Mouse (Mus musculus) intestine, embryonic 16.5 days (tissue): ENCODE results near the gene Rab8b. TPM values are rescaled to one million over a fixed set of nuclear protein-coding genes. Genes with fewer than 3 reads are reported as not detected.
"Not testable (repeated sequence)": the region's sequence is repeated elsewhere in the genome, so short reads cannot be mapped to it uniquely, and the experiment has no call there.

Experiments used
- ATAC-seq: fragments of 200-750 bp; cut with Nextera tagmentation; 2 replicates; pipeline ENCODE4 v1.8.0; 2017; ENCODE audit warnings: moderate TSS enrichment, moderate library complexity
- H3K27ac ChIP-seq: fragments of 300-500 bp; sonication (generic); 2 replicates; pipeline ENCODE4 v1.5.1; 2014; ENCODE audit warnings: mild to moderate bottlenecking, low read length
- H3K27me3 ChIP-seq: fragments of 300-500 bp; sonication (generic); replicated peaks from 2 replicates; pipeline ENCODE4 v1.6.1; 2014; ENCODE audit warnings: low read length, control low read depth, mixed read lengths; ENCODE audit not compliant: control insufficient read depth, insufficient read depth
- H3K36me3 ChIP-seq: fragments of 300-500 bp; sonication (generic); 2 replicates; pipeline ENCODE4 v1.6.1; 2014; ENCODE audit warnings: low read length, control low read depth; ENCODE audit not compliant: control insufficient read depth, insufficient read depth
- H3K4me1 ChIP-seq: fragments of 300-500 bp; sonication (generic); 2 replicates; pipeline ENCODE4 v1.6.1; 2014; ENCODE audit warnings: low read length, control low read depth, mixed read lengths; ENCODE audit not compliant: control insufficient read depth, insufficient read depth
- H3K4me2 ChIP-seq: fragments of 300-500 bp; sonication (generic); 2 replicates; pipeline ENCODE4 v1.6.1; 2014; ENCODE audit warnings: low read depth, low read length, control low read depth
- H3K4me3 ChIP-seq: fragments of 300-500 bp; sonication (generic); 2 replicates; pipeline ENCODE4 v1.5.1; 2014; ENCODE audit warnings: mild to moderate bottlenecking, low read length
- H3K9ac ChIP-seq: fragments of 300-500 bp; sonication (generic); 2 replicates; pipeline ENCODE4 v1.6.1; 2014; ENCODE audit warnings: low read depth, low read length
- H3K9me3 ChIP-seq: fragments of 300-500 bp; sonication (generic); 2 replicates; pipeline ENCODE4 v1.6.1; 2016; ENCODE audit warnings: low read length, control low read depth; ENCODE audit not compliant: control insufficient read depth
- WGBS: fragments of 180-500 bp; shearing (Covaris S2); extraction: QIAGEN DNeasy Blood & Tissue Kit; methylation state at CpG from one replicate; pipeline ENCODE4 v1.1.7; 2014; 5-methylcytosine and 5-hydroxymethylcytosine counted together
- polyA plus RNA-seq: library from polyadenylated mRNA; unstranded; fragments of >200 nt; fragmentation: Nextera tagmentation; extraction: Ambion mirVana; gene quantifications from 2 replicates; pipeline ENCODE4 v1.2.1, GENCODE M21; 2015

Gene Rab8b
- polyA plus RNA-seq, 1 experiment from 2014 or later, result 18.3 TPM

DNA sequence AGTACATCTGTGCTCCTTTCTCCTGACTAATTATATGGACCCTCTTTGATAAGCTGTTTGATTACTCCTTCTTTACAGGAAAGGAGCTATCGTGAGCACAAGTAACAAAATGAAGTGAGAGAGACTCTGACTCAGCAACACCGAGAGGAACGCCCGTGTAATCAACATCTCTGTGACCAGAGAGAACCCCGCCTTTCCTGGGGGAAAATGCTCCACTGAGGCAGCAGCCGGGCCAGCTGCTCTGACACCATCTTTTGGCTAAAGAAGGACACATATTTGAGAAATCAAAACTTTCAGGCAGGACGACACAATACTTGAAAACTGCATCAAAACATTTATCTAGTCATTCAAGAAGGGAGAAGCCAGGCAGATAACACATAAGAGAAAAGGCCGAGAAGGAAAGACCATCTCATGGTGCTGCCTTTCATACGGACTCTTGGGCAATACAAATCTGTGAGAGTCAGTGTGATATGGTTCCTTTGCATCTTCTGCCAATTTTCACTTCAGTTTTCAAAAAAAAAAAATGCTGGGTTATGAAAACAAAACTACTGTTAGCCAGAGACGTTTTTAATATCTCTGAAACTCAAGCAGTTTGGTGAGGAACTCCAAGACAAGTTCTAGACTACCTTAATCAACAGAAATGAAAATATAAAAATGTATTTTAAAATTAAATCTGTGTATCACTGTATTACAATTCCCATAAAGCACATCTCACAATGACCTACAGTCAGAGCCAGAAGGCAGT lies 24.3 kb downstream of the Rab8b start:
- H3K27ac ChIP-seq, result no peak overlapping the region

DNA sequence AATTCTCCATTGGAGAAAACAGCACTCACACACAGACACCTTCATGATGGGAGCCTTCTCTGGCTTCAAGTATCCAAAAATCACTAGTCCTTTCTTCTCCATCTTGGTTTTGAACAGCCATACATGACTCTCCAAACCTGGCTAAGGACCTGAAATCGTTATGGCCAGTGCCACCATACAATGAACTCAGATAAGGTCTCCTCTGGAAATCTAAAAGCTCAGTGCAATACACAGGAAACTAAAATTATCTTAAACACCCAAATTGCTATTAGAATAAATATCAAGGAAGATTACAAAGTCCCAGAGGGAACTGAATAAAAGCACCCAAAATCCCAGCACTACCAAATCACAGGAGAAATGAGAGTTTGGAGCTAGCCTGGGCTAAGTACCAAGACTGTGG lies 25.1 kb downstream of the Rab8b start:
- Histone ChIP-seq H3K9ac (no peak overlapping the region), H3K27me3 (no peaks in the 10 kb centered on the region), H3K36me3 (no peaks in the 10 kb centered on the region), H3K27ac (no peak overlapping the region), H3K4me1 (no peaks in the 10 kb centered on the region), H3K4me2 (no peak overlapping the region), H3K4me3 (no peak overlapping the region), H3K9me3 (no peaks in the 10 kb centered on the region)
- 92% methylated on average over 1 of the region's 1 CpGs for WGBS
- ATAC-seq, result no peak

More for the DNA sequence above, 24.3 kb downstream of the Rab8b start:
- Histone ChIP-seq H3K36me3 (no peaks in the 10 kb centered on the region), H3K9me3 (no peaks in the 10 kb centered on the region), H3K9ac (no peak overlapping the region), H3K4me1 (no peaks in the 10 kb centered on the region), H3K4me3 (no peak overlapping the region), H3K27me3 (no peaks in the 10 kb centered on the region), H3K4me2 (no peak overlapping the region)
- WGBS, result 74% methylated on average over 10 of the region's 10 CpGs
- no peak for ATAC-seq

DNA sequence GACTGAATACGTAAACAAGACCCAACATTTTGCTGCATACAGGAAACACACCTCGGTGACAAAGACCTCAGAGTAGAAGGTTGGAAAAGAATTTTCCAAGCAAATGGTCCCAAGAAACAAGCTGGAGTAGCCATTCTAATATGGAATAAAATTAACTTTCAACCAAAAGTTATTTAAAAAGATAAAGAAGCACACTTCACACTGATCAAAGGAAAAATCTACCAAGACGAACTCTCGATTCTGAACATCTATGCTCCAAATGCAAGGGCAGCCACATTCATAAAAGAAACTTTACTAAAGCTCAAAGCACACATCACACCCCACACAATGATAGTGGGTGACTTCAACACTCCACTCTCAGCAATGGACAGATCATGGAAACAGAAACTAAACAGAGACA lies 27.0 kb downstream of the Rab8b start:
- H3K4me3 ChIP-seq, H3K27ac ChIP-seq, ATAC-seq, H3K9ac ChIP-seq, H3K9me3 ChIP-seq, H3K36me3 ChIP-seq, H3K4me2 ChIP-seq, H3K27me3 ChIP-seq, H3K4me1 ChIP-seq: not testable (repeated sequence)
- WGBS, result 99% methylated on average over 4 of the region's 4 CpGs

DNA sequence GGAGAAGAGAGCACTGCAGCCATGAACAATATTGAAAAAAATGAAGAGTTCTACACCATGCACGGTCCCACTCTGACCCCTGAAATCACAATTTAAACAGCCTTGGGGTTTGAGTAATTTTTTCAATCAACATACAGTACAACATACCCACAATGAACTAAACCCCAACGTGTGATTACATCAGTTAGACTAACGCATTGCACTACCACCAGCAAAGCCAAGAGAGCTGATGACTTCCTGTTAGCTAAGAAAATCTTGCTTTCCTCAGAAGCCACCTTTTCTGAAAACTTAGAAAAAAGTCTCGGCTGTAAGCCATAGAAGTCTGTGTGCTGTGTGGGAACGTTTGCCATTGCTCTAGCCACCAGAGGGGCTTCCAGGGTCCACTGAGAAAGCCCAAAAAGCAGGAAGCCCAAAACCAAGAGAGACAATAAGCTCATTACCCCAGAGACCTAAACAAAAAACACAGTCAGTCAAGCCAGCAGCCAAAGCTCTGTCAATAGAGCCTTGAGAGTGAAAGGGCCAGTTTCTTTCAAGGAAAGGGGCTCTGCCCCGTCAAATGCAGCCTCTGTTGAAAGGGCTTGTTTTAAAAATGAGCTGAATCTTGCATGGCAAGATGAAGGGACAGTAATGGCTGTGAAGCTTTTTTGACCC lies 31.4 kb downstream of the Rab8b start:
- Histone ChIP-seq H3K9ac (no peak overlapping the region), H3K4me2 (no peak overlapping the region), H3K36me3 (no peaks in the 10 kb centered on the region), H3K9me3 (no peaks in the 10 kb centered on the region), H3K4me3 (no peak overlapping the region), H3K27ac (peak overlapping the region; percentile 28; the same call in 1 of the 2 replicates), H3K27me3 (no peaks in the 10 kb centered on the region), H3K4me1 (peaks cover 16% of the 10 kb centered on the region; the same call in 1 of the 2 replicates)
- no peak for ATAC-seq
- WGBS, result 47% methylated on average over 6 of the region's 6 CpGs

DNA sequence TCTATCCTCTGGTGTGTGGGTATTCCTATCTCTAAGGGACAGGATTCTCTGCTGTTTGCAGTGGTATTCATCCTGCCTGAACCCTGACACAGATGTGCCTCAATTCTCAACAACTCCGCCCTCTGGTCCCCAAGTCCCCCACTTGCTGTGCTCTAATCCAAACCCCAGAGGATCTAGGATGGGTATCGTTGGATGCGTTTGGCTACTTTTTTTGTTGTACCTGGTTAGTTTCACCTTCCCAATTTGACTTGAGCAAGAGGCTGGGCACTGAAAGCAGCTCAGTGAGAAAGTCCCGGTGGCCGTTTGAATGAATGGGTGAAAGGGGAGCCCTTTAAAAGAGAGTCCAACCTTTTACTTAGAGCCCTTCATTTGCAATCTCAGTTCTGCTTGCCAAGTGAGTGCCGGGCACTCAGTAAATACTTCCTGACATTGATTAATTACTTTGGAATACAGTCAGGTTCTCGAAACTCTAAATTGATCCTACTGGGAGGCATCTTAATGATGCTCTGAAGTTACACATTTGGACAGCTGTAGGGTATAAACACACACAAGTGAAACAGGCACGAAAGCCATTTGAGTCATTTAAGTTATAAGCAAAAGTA lies 32.1 kb downstream of the Rab8b start:
- H3K36me3 ChIP-seq, result no peaks in the 10 kb centered on the region
- no peak overlapping the region for H3K4me2 ChIP-seq
- no peaks in the 10 kb centered on the region for H3K27me3 ChIP-seq
- H3K9me3 ChIP-seq, result no peaks in the 10 kb centered on the region
- ATAC-seq, result no peak
- H3K4me1 ChIP-seq, result peaks cover 16% of the 10 kb centered on the region; the same call in 1 of the 2 replicates
- H3K4me3 ChIP-seq, result no peak overlapping the region
- WGBS, result 43% methylated on average over 8 of the region's 8 CpGs
- no peak overlapping the region for H3K9ac ChIP-seq
- no peak overlapping the region for H3K27ac ChIP-seq

DNA sequence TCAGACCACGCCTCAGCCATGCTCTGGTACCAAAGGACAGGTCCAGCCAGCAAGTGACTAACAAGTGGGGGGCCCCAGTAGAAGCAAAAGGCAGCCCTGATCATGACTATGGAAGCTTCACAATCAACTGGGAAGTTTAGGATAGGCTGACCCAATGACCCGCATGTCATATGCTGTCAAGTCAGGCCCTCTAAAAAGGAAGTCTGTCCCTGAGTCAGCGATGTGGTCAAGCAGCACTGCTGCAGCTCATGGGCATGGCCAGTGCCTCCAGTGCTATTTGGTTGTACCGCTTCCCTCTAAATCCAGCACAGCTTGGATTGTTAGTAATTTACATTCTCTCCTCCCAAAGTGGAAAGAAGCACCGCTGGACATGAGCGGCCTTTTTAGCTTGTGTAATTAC lies 32.7 kb downstream of the Rab8b start:
- Histone ChIP-seq H3K9ac (no peak overlapping the region), H3K4me1 (peaks cover 16% of the 10 kb centered on the region; the same call in 1 of the 2 replicates), H3K4me3 (no peak overlapping the region), H3K36me3 (no peaks in the 10 kb centered on the region), H3K27ac (0 out of 2 replicates have a peak overlapping the region, but pooled peaks have one; percentile 5), H3K27me3 (no peaks in the 10 kb centered on the region), H3K9me3 (no peaks in the 10 kb centered on the region), H3K4me2 (no peak overlapping the region)
- ATAC-seq, result no peak; the same call in 1 of the 2 replicates
- WGBS, result 80% methylated on average over 6 of the region's 6 CpGs

DNA sequence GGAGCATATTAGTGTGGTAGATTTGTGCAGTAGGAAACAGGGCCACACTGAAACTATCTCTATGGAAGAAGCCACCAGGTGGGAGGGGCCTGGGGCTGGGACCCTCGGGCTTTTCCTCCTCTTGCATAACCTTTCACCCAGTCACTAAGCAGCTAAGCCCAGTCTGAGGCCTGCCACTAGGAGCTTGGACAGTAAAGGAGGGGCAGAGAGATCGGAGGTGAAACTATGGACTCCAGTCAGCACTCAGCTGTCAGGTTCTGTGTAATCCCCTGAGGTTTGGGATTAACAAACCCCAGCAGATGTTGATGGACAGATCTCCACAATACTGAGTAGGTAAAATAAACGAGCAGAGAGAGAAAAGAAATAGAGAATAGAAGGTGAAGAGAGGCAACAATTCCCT lies 33.1 kb downstream of the Rab8b start:
- H3K4me3 ChIP-seq, result no peak overlapping the region
- no peaks in the 10 kb centered on the region for H3K9me3 ChIP-seq
- peaks cover 16% of the 10 kb centered on the region; the same call in 1 of the 2 replicates for H3K4me1 ChIP-seq
- no peak overlapping the region for H3K9ac ChIP-seq
- 0 out of 2 replicates have a peak overlapping the region, but pooled peaks have one; percentile 5 for H3K27ac ChIP-seq
- WGBS, result 36% methylated on average over 3 of the region's 3 CpGs
- H3K4me2 ChIP-seq, result no peak overlapping the region
- H3K27me3 ChIP-seq, result no peaks in the 10 kb centered on the region
- H3K36me3 ChIP-seq, result no peaks in the 10 kb centered on the region
- ATAC-seq, result peak; percentile 33; the same call in 1 of the 2 replicates

DNA sequence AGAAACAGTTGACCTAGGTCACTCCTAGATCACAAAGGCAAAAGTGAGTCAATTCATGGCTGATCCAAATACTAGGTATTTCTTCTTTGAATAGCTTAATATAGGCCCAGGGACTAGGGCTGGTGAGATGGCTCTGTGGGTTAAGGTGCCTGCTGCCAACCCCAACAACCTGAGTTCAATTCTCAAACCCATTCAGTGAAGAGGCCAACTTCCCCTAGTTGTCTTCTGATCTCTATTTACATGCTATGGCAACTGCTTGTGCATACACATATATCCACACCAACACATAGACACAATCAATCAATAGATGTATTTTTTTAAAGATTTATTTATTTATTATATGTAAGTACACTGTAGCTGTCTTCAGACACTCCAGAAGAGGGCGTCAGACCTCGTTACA lies 34.9 kb downstream of the Rab8b start:
- H3K4me3 ChIP-seq, result no peak overlapping the region
- no peak overlapping the region for H3K27ac ChIP-seq
- ATAC-seq, result no peak
- 72% methylated on average over 2 of the region's 2 CpGs for WGBS
- H3K4me2 ChIP-seq, result no peak overlapping the region
- no peaks in the 10 kb centered on the region for H3K27me3 ChIP-seq
- H3K9ac ChIP-seq, result no peak overlapping the region
- no peaks in the 10 kb centered on the region for H3K9me3 ChIP-seq
- H3K36me3 ChIP-seq, result no peaks in the 10 kb centered on the region
- H3K4me1 ChIP-seq, result peaks cover 16% of the 10 kb centered on the region; the same call in 1 of the 2 replicates

DNA sequence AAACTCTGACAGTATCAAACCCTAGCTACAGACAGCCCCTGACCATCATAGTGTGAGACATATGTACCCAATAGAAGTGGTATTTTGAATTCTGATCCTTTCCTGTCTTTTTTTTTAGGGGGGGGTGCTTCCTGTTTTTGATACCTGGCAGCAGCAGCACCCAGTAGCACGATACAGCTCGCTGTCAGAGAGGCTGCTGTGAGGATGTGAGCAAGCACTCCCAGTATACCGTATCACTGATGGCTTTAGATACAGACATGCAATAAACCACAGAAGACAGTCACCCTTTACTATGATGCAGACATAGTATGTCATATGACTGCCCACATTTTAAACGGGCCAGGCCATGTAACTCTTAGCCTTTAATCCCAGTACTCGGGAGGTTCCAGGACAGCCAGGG lies 36.0 kb downstream of the Rab8b start:
- Histone ChIP-seq H3K4me2 (no peak overlapping the region), H3K27ac (no peak overlapping the region), H3K4me3 (no peak overlapping the region), H3K4me1 (peaks cover 16% of the 10 kb centered on the region; the same call in 1 of the 2 replicates), H3K36me3 (no peaks in the 10 kb centered on the region), H3K27me3 (no peaks in the 10 kb centered on the region), H3K9me3 (no peaks in the 10 kb centered on the region), H3K9ac (no peak overlapping the region)
- no peak for ATAC-seq
- WGBS, result 80% methylated on average over 5 of the region's 5 CpGs
